Mouse (Mus musculus) hindbrain, embryonic 12.5 days (tissue): ENCODE measurements around the gene Opn5. TPM values are rescaled to one million over a fixed set of nuclear protein-coding genes. Genes with fewer than 3 reads are reported as not detected.

Experiments used
- ATAC-seq: fragments of 200-750 bp; cut with Nextera tagmentation; 2 replicates; pipeline ENCODE4 v1.8.0; 2017; ENCODE audit warnings: moderate TSS enrichment; ENCODE audit not compliant: low FRiP score
- H3K27ac ChIP-seq: fragments of 300-500 bp; sonication (generic); 2 replicates; pipeline ENCODE4 v1.5.1; 2016; ENCODE audit warnings: mild to moderate bottlenecking
- H3K27me3 ChIP-seq: fragments of 300-500 bp; sonication (generic); 2 replicates; pipeline ENCODE4 v1.6.1; 2016; ENCODE audit warnings: mild to moderate bottlenecking
- H3K36me3 ChIP-seq: fragments of 300-500 bp; sonication (generic); 2 replicates; pipeline ENCODE4 v1.6.1; 2016; ENCODE audit warnings: mild to moderate bottlenecking
- H3K4me1 ChIP-seq: fragments of 300-500 bp; sonication (generic); 2 replicates; pipeline ENCODE4 v1.6.1; 2016
- H3K4me2 ChIP-seq: fragments of 300-500 bp; sonication (generic); replicated peaks from 2 replicates; pipeline ENCODE4 v1.6.1; 2016; ENCODE audit warnings: mild to moderate bottlenecking
- H3K4me3 ChIP-seq: fragments of 300-500 bp; sonication (generic); 2 replicates; pipeline ENCODE4 v1.5.1; 2016; ENCODE audit warnings: mild to moderate bottlenecking
- H3K9ac ChIP-seq: fragments of 300-500 bp; sonication (generic); 2 replicates; pipeline ENCODE4 v1.6.1; 2016; ENCODE audit warnings: mild to moderate bottlenecking, moderate library complexity
- H3K9me3 ChIP-seq: fragments of 300-500 bp; sonication (generic); replicated peaks from 2 replicates; pipeline ENCODE4 v1.6.1; 2016; ENCODE audit warnings: mild to moderate bottlenecking
- WGBS: fragments of 180-500 bp; shearing (Covaris S2); methylation state at CpG from one replicate; pipeline ENCODE4 v1.1.7; 2016; 5-methylcytosine and 5-hydroxymethylcytosine counted together
- polyA plus RNA-seq: library from polyadenylated mRNA; unstranded; fragments of >200 nt; fragmentation: Nextera tagmentation; extraction: Ambion mirVana; gene quantifications from 2 replicates; pipeline ENCODE4 v1.2.1, GENCODE M21; 2016

The Opn5 gene
- polyA plus RNA-seq, 1 experiment from 2014 or later = not detected

DNA sequence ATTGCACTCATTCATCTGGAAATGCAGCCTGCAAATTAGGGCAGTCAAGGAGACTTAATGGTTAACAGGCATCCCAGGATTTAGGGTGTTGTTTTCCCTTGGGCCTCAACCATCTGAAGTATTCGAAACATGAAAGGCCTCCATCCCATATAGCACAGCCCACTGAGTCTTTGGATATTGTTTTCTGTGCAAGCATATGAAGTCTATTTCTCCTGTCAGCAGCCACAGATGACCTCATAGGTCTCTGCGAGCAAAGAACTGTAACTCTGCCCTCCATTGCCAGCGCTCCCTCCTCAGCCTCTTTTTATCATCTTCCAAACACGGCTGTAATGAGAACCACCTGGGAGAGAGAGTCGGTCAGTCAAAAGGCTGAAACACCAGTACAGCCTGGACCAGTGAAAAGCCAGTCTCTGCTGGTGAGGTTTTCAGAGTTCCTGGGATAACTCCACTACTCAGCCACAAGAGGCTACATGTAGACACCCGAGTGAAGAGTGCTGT is 34.5 kb downstream of the Opn5 start:
- H3K9me3 ChIP-seq = no peaks in the 10 kb centered on the region
- WGBS = 55% methylated on average over 6 of the region's 6 CpGs
- no peak overlapping the region for H3K9ac ChIP-seq
- H3K4me3 ChIP-seq = no peak overlapping the region
- no peak overlapping the region for H3K27ac ChIP-seq
- no peaks in the 10 kb centered on the region for H3K27me3 ChIP-seq
- ATAC-seq = no peak
- H3K4me1 ChIP-seq = no peaks in the 10 kb centered on the region
- no peaks in the 10 kb centered on the region for H3K36me3 ChIP-seq
- H3K4me2 ChIP-seq = no peak overlapping the region

DNA sequence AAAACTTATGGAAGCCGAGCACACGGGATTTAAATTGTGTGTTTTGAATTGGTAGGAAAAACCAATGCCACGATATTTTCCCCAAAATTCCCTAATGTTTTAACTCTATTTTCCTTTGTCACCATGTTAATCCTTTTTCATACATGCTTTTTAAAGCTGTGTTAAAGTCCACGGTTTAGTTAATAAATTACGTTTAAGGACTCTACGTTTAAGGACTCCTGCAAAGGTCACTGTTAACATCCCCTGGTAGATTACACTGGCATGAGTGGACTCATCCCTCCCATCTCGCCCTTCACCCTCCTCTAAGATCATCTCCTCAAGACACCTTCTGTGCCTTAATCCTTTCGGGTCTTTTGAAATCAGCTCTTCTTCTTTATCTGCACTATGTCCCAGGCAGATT is 37.4 kb downstream of the Opn5 start:
- Histone ChIP-seq H3K9ac (no peak overlapping the region), H3K36me3 (no peaks in the 10 kb centered on the region), H3K4me2 (no peak overlapping the region), H3K9me3 (no peaks in the 10 kb centered on the region), H3K4me1 (no peaks in the 10 kb centered on the region), H3K4me3 (no peak overlapping the region), H3K27ac (no peak overlapping the region), H3K27me3 (no peaks in the 10 kb centered on the region)
- no peak for ATAC-seq
- 91% methylated on average over 8 of the region's 8 CpGs for WGBS

DNA sequence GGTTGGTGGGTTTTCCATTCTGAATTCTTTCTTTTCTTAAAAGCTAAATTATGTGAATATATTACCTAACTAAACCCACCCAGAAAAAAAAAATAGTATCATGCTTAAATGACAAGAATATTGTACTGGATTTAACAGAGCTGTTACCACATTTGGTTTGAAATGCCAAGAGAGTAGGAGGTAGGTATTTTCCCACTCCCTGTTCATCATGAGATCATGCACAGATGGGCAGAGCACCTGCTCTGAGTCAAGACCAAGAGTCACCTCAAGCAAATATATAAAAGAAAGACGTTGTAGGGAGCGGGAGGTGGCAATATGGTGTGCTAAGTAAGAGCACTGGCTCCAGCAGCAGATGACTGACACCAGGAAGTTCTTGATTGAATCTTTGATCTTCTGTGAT is 61.6 kb downstream of the Opn5 start:
- no peak for ATAC-seq
- 90% methylated on average over 2 of the region's 2 CpGs for WGBS

DNA sequence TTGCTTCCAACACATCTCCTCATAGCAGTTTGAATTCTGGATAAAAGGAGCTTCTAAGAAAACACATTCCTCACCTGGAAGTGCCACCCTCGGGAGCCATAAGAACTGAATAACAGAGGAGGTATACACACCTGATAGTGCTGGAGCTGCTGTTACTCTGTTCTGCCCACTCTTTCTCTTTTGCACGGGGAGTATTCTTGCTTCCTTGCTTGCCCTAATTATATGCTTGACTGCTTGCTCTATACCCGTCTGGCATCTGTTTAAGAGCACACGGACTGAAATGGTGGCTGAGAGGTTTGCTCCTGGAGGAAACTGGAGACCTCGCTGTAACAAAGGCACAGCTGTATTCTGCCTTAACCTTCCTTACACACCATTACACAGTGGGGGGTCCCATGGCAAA is 81.0 kb downstream of the Opn5 start:
- H3K4me1 ChIP-seq = no peaks in the 10 kb centered on the region
- H3K27ac ChIP-seq = no peak overlapping the region
- H3K4me2 ChIP-seq = no peak overlapping the region
- 41% methylated on average over 5 of the region's 5 CpGs for WGBS
- no peaks in the 10 kb centered on the region for H3K36me3 ChIP-seq
- no peak overlapping the region for H3K4me3 ChIP-seq
- no peaks in the 10 kb centered on the region for H3K27me3 ChIP-seq
- no peak for ATAC-seq
- no peak overlapping the region for H3K9ac ChIP-seq
- no peaks in the 10 kb centered on the region for H3K9me3 ChIP-seq

More for the DNA sequence above, 61.6 kb downstream of the Opn5 start:
- no peak overlapping the region for H3K4me3 ChIP-seq
- no peak overlapping the region for H3K4me2 ChIP-seq
- no peaks in the 10 kb centered on the region for H3K4me1 ChIP-seq
- no peak overlapping the region for H3K9ac ChIP-seq
- no peak overlapping the region for H3K27ac ChIP-seq
- no peaks in the 10 kb centered on the region for H3K9me3 ChIP-seq
- H3K27me3 ChIP-seq = no peaks in the 10 kb centered on the region
- no peaks in the 10 kb centered on the region for H3K36me3 ChIP-seq

DNA sequence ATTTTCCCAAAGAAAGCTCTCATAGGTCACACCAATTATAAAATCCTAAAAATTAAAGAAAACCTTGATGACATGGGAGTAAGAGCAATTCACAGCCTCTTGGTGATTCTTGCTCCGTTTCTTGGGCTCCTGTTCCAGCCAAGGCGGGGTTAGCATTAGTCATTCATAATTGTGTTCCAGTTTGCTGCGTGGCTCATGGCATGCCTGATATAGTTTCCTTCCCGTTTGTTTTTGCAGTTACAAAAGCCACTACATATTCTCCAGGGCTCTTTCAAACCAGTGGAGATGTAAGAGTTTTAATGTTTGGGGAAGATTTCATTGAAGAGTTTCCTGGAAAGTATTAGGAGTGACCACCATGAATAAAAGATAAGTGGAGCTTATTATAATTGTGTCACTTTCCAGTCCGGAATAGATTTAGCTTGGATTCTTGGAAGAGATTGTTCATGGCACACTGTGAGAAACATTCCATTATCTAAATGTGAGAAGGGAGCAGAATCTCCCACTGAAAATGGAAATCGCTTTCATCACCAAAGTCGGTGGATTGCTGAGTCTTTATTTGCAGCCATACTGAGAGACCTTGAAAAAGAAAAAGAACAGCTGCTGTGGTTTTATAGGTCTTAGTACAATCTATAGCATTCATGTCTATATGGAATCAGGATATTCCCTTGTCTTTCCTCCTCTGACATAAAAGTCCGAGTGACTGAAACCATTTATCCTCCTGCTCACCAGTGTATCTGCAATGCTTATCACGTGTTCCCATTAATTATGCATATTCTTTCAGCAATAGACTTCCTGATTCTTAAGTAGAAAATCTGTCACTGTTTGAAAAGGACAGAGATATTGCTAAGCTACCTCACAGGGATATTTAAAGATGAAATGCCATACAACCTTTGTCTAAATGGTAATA is 101.6 kb downstream of the Opn5 start:
- no peaks in the 10 kb centered on the region for H3K4me1 ChIP-seq
- H3K9ac ChIP-seq = no peak overlapping the region
- ATAC-seq = no peak
- no peak overlapping the region for H3K4me2 ChIP-seq
- no peaks in the 10 kb centered on the region for H3K9me3 ChIP-seq
- WGBS = 74% methylated on average over 9 of the region's 9 CpGs
- H3K27me3 ChIP-seq = no peaks in the 10 kb centered on the region
- H3K27ac ChIP-seq = no peak overlapping the region
- no peak overlapping the region for H3K4me3 ChIP-seq
- H3K36me3 ChIP-seq = no peaks in the 10 kb centered on the region

Other genes with a start within 250 kb of the Opn5 start
- gene Adgrf4, start 80.9 kb upstream of the Opn5 start, polyA plus RNA-seq = 0.21 TPM in 1 of 2 replicates, not detected in the other
- 0.10 TPM in 1 of 2 replicates, not detected in the other for gene Adgrf2, start 130.8 kb upstream of the Opn5 start, polyA plus RNA-seq